Mouse (Mus musculus): ENCODE results near the gene Fv1.
"Not testable (repeated sequence)": the region's sequence is repeated elsewhere in the genome, so short reads cannot be mapped to it uniquely, and the experiment has no call there.

Fv1 gene

DNA sequence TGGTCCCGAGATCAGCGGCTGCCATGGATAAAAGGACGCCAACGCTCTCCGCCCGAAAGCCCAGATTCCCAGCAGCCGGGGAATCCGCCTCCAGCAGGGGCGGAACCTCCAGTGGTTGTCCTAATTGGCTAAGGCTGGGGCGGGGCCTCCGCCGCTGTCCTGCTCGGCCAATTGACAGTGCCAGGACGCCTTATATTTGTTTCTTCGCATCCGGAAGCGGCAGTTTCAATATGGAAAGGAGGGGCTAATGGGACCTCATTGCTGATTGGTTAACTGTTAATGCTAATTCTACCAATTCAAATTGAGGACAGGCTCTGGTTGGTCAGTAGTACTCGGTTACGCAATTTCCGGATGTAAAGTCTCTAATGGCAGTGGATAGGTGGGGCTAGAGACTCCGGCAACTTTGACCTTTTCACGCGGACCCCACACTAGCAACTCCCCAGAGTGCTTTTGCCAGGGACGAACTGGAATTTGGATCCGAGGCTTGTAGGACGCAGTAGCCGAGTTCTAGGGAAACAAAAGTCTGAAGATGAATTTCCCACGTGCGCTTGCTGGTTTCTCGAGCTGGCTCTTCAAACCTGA is at the start of gene Fv1, which contains the start of gene Miip:
Gene Fv1, plus strand, starts transcription at position 530 of the 582 bp plus-strand sequence.
Gene Miip, minus strand, starts transcription at position 367 of the 582 bp plus-strand sequence.
- peak; percentile 99 for DNase-seq (ENCODE audit: low spot score)

- not testable (repeated sequence) for DNase-seq (ENCODE audit: low spot score)
Measured at GRCm38 (mm10) chr4:147819659-147820058, 49.1 kb upstream of the Fv1 start.

DNA sequence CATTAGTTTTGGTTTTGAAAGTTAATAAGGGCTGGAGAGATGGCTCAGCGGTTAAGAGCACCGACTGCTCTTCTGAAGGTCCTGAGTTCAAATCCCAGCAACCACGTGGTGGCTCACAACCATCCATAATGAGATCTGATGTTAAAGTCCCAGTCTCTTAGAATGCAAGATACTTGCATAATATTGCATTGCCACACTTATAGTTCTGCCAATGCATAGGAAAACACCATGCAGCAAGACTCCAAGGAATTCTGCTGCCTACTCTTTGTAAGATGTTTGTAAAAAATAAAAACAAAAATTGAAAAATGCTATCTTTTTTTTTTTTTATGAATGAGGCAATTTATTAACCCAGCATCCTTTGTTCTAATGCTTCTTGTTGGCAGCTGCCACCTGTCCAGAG is 47.4 kb upstream of the Fv1 start:
- not testable (repeated sequence) for DNase-seq (ENCODE audit: low spot score)

DNA sequence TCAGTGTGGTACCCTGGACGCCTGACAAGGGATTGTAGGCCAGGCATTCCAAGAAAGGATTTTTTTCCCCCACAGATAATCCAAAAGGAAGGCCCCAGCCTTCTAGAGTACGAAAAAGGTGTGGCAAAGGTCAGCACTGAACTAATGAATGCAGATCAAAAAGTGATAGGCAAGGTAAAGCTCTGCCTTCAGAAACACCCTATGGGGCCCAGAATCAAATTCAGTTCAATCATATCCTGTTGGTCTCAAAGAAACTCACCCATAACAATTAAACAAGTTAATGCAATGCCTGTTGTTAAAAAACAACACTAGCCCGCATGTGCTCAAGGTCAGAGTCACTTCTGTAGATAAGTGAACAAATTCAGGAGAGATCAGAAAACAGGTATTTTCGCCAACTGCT is 44.4 kb upstream of the Fv1 start:
- DNase-seq (ENCODE audit: low spot score), result no peak

GRCm38 (mm10) chr4:147839282-147839681 is 29.5 kb upstream of the Fv1 start:
- DNase-seq (ENCODE audit: low spot score), result not testable (repeated sequence)

GRCm38 (mm10) chr4:147842871-147843270 is 25.9 kb upstream of the Fv1 start:
- DNase-seq (ENCODE audit: low spot score), result no peak

DNA sequence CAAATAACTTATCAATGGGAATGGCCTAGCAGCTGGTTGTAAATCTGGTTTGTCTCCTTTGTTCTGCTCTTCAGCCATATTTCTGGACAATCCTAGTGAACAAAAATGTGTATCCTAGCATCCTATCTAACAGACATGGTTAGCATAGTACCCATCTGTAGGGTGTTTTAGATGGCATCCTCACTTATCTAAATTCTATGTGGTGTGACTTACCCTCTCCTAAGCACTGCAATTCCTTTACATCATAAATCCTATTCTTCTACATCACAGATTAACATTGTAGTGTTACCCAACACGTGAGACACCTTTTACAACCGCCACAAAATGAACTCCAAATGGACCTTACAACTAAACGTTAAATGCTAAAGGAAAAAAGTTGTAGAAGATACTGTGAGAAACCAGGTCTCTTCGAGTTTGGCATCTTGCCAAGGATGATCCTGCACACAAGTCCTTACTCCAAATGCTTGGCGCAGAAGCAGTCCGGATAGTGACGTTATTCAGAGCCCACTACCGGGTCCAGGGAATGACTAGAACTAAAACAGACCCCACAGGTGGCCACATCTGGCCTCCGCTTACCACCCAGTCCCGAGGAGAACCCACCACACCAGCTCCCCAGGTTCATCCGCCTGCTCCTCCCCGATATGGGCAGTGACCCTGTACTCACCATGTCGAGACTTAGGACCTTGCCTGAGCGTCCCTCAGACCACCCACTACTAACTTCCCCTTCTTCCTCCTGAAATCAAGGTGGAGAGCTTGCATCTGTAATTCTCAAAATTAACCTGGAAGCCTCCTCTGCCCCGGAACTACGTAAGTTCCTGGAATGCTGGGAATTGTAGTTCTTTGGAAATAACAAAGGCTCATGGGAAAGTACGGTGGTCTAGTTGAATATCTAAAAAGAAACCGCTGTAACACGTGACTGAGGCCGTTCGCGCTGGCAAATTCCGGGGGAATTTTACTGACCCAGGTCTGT is 20.9 kb upstream of the Fv1 start, which contains the start of gene Zfp933:
Gene Zfp933, minus strand, starts transcription at position 753 of the 970 bp plus-strand sequence.
- peak; percentile 93 for DNase-seq (ENCODE audit: low spot score)

GRCm38 (mm10) chr4:147848584-147848991 is 20.2 kb upstream of the Fv1 start:
- DNase-seq (ENCODE audit: low spot score), result no peak

- no peak for DNase-seq (ENCODE audit: low spot score)
Measured at GRCm38 (mm10) chr4:147850776-147851175, 18.0 kb upstream of the Fv1 start.

GRCm38 (mm10) chr4:147862051-147862450 is 6.7 kb upstream of the Fv1 start:
- DNase-seq (ENCODE audit: low spot score), result no peak

DNA sequence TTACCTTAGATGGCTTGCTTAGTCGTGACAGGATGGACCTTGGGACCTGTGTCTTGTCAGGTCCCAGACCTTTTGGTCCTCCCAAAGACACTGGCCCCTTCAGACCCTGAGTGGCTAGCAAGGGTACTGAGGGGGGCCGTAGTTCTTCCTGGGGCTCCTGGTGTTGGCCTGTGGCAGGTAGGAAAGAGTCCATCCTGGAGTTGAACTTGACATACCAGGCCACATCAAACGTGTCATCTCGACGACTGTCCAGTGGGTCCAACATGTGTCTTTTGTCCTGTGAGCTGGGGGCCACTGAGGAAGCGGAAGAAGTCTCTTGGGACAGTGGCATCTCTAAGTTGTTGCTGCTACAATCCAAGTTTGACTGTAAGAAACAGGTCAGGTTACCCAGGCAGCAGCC is 3.1 kb upstream of the Fv1 start:
- DNase-seq (ENCODE audit: low spot score), result no peak

DNA sequence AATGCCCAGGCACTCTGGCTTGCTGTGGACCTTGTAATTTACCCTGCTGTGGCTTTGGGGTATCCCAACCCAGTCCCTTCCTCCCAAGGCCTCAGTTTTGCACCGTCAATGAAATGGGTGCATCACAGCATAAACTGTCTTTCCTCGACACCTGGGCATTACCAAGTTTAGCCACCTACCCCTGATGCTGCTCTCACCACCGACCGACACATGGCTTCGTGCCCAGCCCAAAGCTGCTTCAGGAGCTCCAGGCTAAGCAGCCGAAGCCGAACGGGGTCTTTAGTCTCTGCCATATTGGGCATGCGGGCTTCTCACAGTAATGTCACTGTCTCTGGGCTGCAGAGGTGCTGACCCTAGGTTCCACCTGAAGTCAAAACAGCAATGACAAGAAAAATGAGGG is 2.7 kb upstream of the Fv1 start:
- no peak for DNase-seq (ENCODE audit: low spot score)

DNA sequence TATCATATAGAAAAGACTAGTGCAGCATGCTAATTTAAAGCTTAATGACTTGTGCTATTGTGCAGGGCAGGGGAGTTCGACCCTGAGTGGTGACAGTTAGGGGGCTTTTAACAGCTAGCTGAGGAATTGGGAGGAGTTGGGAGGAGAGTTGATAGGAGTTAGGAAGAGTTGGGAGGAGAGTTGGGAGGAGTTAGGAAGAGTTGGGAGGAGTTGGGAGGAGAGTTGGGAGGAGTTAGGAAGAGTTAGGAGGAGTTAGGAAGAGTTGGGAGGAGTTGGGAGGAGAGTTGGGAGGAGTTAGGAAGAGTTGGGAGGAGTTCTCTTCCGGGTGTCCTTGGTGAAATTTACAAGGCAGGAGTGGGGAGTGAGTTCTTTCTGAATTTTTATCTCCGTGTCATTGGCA is 2.0 kb upstream of the Fv1 start:
- not testable (repeated sequence) for DNase-seq (ENCODE audit: low spot score)

GRCm38 (mm10) chr4:147867563-147868449 is 973 bp upstream of the Fv1 start:
- peak; percentile 47 for DNase-seq (ENCODE audit: low spot score)

GRCm38 (mm10) chr4:147869238-147869637 is 459 bp downstream of the Fv1 start:
- no peak for DNase-seq (ENCODE audit: low spot score)

GRCm38 (mm10) chr4:147875852-147876575 is 7.2 kb downstream of the Fv1 start:
- no peak for DNase-seq (ENCODE audit: low spot score)

DNA sequence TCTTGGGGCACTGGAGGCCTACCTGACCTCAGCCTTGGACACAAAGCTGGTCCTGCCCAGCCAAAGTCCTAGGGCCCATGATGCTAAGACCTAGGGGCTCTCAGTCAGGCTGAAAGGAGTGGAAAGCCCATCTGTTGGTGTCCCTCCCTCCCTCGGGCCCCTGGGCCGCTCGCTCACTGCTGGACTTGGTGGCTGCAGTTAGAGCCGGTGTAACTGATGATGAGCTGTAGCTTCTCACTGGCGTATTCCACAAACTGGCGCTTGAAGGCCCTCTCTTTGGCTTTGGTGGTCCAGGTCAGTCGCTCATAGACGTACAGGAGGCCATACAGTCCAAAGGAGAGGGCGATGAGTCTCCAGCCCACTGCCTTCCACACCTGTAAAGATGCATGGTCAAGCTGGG is 9.8 kb downstream of the Fv1 start:
- DNase-seq (ENCODE audit: low spot score), result no peak

GRCm38 (mm10) chr4:147879456-147879855 is 10.7 kb downstream of the Fv1 start:
- no peak for DNase-seq (ENCODE audit: low spot score)

DNA sequence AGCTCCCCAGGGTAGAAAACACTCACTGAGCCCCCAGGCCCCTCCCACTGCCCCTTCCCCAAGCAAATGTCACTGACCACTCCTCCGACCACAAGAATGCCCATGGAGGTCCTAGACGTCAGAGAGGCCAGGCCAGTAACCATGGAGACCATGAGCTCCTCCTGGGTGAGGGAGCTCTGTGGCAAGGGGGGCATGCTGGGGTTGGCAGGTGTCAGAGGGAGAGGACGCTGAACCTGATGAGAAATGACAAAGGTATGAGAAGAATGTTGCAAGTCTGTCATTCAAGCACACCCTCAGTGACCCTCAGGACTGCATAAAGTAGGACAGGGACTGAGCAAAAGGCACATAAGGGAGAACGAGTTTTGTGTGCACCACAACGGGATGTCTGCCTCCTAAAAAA is 11.1 kb downstream of the Fv1 start:
- DNase-seq (ENCODE audit: low spot score), result no peak

GRCm38 (mm10) chr4:147881792-147882191 is 13.0 kb downstream of the Fv1 start:
- no peak for DNase-seq (ENCODE audit: low spot score)

DNA sequence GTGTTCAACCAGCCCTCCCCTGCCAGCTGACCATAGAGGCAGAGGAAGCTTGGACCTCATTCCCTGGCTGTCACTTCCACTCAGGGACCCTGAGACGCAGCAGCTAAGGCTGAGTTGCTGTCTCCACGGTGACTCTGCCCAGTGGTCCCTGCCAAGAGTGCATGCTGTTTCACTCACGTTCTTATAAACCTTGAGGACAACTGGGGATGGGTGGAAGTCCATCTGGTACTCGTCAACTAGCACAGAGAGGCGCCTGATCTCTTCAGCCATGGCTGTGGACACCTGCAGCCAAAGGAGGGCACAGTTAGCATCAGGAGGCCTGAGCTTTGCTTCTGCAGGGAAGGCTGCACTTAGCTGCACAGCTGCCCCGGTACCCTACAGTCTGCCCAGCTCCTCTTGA is 14.3 kb downstream of the Fv1 start:
- DNase-seq (ENCODE audit: low spot score), result peak; percentile 47
